Mouse (Mus musculus) c-Kit-positive CD71-positive TER-119-negative erythroid progenitor cells, embryonic 14.5 days (primary cell): Measurements from ENCODE around the gene Cfap73.
A peak's percentile ranks its signal among the peaks of the same experiment; 100 is the strongest.

Source experiments
- DNase-seq: peaks from one replicate; pipeline ENCODE4 v3.0.0-alpha.2; 2013; ENCODE audit warnings: low read depth

The Cfap73 gene

DNA sequence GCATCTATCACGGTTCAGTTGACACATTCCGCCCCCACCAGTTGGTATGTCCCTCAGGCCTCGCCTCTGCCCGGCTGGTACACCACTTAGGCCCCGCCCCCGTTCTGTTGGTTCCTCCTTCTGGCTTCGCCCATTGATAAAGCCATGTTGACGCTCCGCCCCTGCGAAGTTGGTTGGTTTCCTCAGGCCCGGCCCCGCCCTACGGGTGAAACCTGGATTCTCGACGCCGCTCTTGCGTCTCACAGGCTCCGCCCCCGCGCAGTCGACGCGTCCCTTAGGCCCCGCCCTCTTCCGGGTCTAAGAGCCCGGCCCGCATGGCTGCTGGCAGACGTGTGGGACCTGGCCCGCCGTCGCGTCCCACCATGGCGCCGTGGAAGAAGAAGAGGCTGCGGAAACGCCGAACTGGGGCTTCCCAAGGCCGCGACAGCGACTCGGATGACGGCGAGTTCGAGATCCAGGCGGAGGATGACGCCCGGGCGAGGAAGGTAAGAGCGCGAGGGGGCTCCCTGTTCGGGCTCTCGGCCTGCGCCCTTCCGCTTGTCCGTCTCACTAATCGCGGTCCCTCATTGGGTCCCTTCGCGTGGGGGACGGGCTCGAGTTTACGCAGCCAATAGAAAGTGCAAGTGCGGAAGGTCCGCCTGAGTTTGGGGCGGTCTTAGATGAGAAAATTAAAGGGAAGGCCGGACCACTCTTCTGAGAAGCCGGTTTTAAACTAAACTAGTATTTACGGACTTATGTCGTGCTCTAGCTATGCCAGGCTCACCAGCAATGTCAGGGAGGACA, 21.0 kb downstream of the Cfap73 start:
- DNase-seq: peak; percentile 100

DNA sequence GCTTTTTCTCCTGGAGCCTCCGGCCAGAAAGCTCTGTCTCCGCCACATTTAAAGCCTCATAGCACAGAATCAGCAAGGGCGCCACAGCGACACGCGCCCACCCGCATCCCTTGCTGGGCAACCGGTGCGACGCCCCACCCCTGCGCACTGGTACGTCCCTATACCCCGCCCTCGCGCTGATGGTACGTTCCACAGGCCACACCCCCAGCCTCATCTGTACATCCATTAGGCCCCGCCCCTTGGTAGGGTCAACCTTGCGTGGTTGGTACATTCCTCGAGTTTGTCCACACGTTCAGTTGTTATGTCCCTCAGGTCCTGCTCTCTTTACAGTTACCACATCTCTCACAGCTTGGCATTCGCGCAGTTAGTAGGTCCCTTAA, 21.6 kb downstream of the Cfap73 start, which contains the start of the genes Rita1 and Ddx54:
Rita1 (minus strand) TSS at position 148 of the 380 bp plus-strand sequence.
Ddx54 (plus strand) TSS at position 298 of the 380 bp plus-strand sequence.
- peak; percentile 90 for DNase-seq

DNA sequence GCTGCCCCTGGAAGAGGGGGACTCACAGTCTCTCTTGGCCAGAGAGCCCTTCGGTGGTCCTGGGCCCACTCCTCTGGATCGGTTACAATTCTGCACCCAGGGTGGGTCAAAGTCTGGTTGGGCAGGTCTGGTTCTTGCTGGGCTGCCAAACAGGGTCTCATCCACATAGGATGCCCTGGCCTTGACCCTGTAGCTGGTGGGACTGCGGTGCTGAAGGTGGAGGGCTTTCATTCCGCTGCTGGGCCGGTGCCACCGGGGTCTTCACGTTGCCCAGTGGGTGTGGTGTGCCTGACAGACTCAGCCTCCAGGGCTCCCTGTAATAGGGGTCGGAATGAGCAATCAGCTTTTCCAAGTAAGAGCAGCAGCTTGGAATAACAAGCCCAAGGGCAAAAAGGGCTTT, 22.6 kb downstream of the Cfap73 start:
- no peak for DNase-seq

DNA sequence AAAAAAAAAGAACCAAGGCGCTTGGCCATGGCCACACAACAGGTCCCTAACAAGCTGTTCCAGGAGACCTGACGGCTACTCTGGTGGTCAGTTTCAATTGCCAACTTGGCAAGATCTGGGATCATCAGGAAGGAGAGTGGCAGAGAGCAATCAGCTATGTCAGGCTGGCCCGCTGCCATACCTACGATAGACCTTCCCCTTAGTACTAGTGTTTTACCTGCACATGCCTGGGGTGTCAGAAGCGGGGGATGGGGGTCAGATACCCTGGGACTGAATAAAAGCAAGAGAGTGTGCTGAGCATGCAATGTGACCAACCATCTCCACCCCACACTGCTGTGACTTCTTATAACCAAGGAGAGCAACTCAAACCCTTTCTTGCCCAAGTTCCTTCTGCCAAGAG, 23.1 kb downstream of the Cfap73 start:
- no peak for DNase-seq

DNA sequence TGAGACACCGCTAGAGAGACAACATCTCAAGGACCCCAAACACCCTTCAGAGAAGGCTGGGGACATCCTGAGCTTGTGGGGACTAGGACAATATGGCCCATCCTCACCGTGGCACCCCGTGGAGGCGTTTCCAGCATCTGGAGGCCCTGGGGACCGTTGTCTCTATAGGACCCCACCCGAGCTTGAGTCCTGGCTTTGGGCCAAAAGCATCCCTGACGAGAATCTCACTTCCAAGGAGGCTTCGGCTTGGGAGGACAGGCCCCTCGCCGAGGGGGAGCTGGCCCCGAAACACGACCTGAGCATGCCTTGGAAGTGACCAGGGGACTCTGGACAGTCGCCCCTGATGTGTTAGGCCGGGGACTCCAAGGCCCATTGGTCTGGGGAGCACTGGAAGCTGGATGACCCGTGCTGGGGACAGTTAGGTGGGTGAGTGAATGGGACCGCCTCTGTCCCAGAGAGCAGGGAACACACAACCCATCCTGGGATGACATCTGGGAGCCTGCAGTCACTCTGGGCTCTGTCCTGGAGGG, 24.7 kb downstream of the Cfap73 start:
- DNase-seq: no peak

DNA sequence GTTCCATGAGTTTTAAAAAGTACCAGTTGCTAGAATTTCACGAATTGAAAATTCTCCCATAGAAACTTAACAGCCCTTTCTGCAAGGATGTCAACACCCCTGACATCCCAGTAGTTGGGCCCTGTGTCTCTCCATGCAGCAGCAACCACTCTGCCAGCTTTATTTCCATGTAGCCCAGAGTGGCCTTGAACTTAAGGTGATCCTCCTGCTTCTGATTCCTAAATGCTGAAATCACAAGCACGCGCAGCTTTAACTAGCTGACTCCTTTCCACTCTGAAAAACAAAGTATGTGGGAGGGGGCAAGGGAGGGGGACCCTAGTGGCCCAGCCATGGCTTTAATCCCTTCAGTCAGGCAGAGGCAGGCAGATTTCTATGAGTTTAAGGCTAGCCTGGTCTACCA, 26.7 kb downstream of the Cfap73 start:
- no peak for DNase-seq

DNA sequence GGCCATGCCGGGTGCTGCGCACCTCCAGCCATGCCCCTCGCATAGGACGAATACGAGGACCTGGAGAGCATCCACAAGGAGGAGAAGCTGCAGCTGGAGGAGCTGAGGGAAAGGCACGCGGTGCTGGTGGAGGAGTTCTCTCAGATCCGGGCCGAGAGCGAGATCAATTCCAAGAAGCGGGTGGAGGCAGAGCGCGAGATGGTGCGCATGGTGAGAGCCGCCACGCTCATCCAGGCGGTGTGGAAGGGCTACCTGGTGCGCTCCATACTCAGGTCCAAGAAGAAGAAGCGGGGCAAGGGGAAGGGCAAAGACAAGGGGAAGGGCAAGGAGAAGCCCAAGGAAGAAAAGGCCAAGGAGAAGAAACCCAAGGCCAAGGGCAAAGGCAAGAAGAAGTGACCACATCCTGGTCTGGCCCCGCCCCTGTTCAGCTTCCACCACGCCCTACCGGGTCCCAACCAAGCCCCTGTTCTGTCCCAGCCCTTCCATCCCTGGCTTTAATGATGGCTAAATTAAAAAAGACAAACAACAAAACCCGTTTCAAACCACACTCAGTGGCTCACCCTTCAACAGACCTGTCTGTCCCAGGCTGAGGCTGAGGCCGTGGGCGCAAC, 27.3 kb downstream of the Cfap73 start:
- DNase-seq: no peak

DNA sequence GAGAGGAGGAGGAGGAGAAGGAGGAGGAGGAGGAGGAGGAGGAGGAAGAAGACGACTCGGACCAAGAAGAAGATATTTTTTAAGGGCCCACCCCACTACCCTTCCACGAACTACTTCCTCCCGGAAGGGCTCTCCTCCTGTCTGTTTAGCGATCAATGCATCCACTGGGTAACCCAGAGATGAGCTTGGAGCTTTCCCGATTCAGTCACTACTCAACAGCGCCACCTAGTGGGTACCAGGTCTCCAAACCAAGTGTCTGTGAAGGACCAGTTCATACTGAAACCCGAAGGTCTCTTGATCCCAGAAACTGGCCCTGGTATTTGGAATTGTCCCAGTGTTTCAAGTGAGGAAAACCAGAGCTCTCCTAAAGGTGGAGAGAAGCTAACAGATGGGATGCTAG, 28.3 kb downstream of the Cfap73 start:
- peak; percentile 91 for DNase-seq

DNA sequence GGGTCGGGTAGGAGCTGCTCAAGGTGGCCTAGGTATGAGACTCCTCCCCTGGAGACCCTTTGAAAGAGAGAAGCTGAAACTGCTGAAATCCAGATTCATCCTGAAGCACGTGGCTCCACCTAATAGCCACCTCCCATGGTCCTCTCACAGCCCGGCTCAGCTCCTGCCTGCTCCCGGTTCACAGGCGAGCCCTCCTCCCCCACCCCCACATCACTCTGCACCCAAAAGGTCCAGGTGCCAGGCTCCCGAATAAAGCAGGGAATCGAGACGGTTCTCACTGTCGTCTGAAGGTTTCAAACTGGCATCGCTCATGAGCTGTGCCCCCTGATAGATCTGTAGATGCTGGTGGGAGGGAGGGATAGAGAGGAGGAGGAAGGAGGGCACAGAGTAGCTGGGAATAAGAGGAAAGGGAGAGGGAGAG, 28.8 kb downstream of the Cfap73 start:
- no peak for DNase-seq

DNA sequence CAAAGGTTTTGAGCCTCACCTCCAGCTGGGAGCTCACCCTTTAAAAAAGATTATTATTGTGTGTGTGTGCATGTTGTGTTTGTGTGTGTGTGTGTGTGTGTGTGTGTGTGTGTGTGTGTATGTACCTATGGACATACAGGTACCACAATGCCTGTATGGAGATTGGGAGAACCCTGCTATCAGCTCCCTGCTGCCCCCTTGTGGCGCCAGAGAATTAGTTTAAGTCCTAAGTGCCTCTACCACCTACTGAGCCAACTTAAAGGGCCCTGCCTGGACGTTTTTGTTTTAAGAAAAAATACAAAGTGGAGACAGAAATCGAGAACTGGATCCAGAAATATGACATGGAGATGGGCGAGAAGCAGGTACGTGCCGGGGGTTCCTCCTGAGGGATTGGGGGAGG, 29.2 kb downstream of the Cfap73 start:
- peak; percentile 91 for DNase-seq

DNA sequence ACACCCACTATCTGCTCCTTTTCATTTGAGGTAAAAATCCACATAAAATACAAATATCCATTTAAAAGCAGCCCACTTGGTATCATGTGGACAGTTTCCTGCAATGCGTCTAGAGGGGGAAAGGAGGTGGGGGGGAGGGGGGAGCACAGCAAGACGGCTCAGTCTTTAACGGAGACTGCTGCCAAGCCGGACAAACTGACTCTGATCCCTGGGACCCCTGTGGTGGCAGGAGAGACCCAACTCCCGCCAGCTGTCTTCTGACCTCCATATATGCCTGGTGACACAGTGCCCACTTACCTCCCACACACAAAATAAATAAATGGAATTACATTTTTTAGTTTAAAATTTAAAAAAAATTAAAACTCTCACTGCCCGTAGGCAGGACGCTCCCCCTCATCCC, 30.5 kb downstream of the Cfap73 start:
- no peak for DNase-seq

DNA sequence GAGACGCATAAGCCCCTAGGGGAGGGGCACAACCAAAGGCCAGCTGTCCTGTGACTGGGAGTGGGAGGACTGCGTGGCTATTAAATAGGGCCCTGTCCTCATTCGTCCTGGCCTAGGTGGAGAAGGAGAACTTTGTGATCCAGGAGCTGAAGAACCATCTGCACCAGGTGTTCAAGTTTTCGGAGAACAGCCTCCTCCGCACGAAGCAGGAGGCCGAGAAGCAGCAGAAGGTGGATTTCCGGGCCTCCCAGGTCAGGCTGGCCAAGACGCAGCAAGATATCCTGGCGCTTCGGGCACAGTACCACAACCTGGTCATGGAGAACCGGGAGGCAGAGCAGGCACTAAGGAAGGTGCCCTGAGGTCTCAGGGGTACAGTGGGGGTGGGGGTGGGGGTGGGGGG, 31.8 kb downstream of the Cfap73 start:
- DNase-seq: no peak

DNA sequence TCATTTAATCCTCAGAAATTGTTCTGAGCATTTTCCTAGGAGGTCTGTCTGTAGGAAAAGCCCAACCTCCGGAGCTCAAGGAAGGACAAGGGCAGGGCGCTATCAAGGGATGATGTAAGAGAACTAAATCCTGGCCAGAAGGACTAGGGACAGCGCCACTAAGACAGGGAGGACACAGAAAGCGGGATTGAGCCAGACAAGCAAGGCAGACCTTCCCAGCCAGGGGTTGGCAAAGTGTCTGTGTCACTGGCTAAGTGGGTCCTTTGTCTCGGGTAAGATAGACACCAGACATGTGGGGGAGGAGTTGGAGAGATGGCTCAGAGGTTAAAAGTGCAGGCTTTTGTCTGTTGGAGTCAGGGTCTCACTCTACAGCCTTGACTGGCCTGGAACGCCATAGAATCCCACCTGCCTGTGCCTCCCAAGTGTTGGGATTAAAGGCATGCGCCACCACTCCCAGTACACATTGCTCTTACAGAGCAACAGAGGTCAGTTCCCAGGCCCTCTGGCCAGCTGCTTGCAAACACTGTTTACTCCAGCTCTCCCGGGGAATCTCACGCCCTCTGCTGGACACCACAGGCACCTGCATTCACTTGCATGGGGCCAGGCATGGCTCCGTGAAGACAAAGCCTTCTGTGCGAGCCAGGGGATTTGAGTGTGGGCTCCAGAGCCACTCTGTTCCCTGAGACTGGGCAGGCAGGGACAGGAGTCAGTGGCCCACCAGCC, 32.9 kb downstream of the Cfap73 start:
- no peak for DNase-seq

DNA sequence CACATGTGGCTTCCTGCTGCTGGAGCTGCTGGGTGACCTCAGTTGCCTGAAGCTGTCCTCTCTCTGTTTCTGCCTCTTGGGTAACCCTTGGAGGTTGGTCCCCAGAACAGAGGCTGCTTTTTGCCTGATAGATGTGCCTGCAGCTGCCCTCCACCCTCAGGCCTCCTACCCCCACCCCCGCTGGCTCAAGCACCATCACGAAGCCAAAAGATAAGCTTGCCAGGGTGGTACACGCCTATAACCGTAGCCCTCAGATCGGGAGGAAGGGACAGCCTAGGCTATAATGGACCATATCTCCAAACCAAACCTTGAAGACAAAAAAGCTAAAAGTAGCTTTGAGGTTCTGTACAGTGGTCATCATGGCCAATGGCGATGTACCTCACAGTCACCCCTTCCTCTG, 34.4 kb downstream of the Cfap73 start:
- no peak for DNase-seq

DNA sequence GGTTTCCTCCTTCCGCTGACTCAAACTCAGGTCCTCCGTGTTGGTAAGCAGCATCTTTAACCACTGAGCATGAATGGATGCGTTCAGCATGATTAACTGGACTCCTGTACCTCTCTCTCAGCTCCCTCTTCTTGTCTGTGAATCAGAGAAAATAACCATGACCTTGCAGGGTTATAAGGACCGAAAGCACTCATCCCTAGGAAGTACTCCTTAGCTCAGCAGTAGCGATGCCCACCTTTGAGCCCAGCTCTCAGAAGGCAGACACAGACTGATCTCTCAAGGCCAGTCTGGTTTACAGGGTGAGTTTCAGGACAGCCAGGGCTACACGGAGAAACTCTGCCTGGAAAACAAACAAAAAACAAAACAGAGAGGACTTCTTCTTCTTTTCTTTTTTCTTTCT, 39.5 kb downstream of the Cfap73 start:
- no peak for DNase-seq

DNA sequence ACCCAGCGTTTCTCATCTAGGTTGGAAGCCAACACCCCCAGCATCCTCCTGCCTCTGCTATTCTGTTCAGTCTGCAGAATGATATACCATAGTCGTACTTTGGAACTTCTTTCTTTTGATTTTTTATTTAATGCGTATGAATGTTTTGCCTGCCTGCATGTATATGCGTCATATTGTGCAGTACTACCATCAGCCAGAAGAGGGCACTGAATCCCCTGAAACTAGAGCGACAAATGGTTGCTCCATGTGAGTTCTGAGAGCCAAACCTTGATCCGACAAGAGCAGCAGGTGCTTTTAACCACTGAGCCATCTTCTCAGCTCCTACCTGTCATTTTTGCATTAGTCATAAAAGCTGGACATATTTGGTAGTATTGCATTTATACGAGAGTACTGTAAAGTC, 41.9 kb downstream of the Cfap73 start:
- DNase-seq: no peak

DNA sequence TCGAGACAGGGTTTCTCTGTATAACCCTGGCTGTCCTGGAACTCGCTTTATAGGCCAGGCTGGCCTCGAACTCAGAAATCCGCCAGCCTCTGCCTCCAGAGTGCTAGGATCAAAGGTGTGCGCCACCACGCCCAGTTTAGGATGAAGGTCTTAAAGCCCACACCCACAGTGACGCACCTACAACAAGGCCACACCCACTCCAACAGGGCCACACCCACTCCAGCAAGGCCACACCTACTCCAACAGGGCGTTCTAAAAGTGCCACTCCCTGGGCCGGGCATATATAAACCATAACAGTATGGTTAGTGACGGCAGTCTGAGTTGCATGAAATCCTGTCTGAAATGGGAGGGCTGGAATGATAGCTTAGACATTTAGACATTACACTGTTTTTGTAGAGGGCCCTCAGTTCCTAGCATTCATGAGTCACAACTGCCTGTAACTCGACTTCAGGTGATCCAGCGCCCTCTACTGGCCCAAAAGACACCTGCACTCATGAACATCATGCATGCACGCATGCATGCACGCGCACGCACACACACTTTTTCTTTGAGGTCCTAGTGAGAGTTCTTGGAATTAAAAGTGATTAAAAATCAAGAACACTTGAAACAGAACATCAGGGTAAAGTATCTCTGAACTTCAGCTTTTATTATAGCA, 43.6 kb downstream of the Cfap73 start:
- no peak for DNase-seq

DNA sequence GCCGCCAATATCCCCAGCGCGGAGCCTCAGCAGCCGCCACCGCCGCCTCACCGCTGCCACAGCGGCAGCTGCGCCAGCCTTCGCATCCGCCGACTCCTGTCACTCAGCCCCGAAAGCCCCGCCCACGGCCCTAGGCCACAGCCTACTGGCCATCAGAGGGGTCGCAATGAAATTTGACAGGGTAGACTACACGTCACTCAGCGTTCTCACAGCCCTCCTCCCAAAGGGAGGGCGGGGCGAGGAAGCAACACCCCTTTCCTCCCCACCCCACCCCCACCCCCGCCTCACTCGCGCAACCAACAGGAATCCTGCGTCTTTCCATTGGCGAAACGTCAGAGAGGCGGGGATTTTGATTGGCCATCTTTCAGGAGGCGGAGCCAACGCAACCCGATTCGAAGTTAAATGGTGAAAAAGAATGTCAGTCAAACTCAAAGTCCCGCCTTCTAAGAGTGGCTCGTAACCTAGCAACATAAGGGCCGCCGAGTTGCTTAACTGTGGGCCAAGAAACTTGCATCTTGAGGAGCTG, 45.4 kb downstream of the Cfap73 start, which contains the start of the genes Tpcn1 and Iqcd:
Tpcn1 (minus strand) TSS at position 105 of the 526 bp plus-strand sequence.
Iqcd (plus strand) TSS at position 448 of the 526 bp plus-strand sequence.
- peak; percentile 98 for DNase-seq

DNA sequence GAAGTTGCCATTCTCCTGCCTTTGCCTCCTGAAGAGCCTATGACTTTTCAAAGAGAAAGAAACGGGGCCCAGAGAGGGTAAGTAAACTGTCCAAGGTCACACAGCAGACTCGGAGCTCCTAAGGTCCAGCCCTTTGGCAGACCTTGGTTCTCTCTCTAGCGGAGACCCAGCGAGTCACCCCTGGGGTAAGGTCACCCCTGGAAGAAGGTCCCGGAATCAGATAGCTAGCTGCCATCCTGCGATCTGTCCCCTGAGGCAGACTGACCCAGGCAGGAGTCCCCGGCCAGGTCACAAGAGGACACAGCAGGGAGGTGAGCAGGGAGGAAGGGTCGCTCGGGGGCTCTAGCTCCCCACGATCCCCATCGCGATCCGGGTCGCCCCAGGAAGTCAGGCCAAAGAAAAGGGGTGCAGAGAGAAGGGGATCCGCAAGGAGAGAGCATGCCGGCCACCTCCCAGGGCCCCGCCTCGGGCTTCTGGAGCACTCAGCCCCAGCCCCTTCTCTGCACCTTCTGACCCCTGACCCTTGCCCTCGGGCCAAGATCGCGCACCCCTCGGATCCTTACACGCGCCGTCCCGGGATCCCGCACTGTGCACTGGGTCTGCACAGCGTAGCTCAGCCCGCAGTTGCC, 46.0 kb downstream of the Cfap73 start:
- DNase-seq: no peak

DNA sequence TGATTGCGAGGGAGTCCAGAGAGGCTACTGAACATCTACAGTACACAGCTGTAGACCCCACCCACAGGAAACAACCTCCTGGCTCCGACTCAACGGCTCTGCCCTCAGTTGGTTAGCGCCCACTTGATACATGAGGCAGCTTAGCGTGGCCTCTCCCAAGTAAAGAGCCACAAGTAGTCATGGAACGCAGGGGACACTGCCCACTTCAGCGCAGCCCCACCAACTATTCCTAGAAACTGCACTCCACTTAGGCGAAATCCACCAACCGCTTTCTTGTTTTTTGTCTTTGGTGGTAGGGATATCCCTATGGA, 46.5 kb downstream of the Cfap73 start:
- DNase-seq: no peak
